Mouse (Mus musculus) liver, embryonic 12.5 days (tissue): ENCODE results near the gene Zfp276. TPM values are rescaled to one million over a fixed set of nuclear protein-coding genes. Genes with fewer than 3 reads are reported as not detected.

Source experiments
- ATAC-seq: fragments of 200-750 bp; cut with Nextera tagmentation; 2 replicates; pipeline ENCODE4 v1.8.0; 2017; ENCODE audit warnings: moderate number of reproducible peaks, mild to moderate bottlenecking, moderate library complexity
- H3K27ac ChIP-seq: fragments of 300-500 bp; sonication (generic); 2 replicates; pipeline ENCODE4 v1.5.1; 2016; ENCODE audit warnings: mild to moderate bottlenecking
- H3K27me3 ChIP-seq: fragments of 300-500 bp; sonication (generic); replicated peaks from 2 replicates; pipeline ENCODE4 v1.6.1; 2016; ENCODE audit warnings: mild to moderate bottlenecking, moderate library complexity
- H3K36me3 ChIP-seq: fragments of 300-500 bp; sonication (generic); 2 replicates; pipeline ENCODE4 v1.6.1; 2016; ENCODE audit warnings: mild to moderate bottlenecking, moderate library complexity
- H3K4me1 ChIP-seq: fragments of 300-500 bp; sonication (generic); 2 replicates; pipeline ENCODE4 v1.6.1; 2016
- H3K4me2 ChIP-seq: fragments of 300-500 bp; sonication (generic); 2 replicates; pipeline ENCODE4 v1.6.1; 2016; ENCODE audit warnings: mild to moderate bottlenecking, moderate library complexity
- H3K4me3 ChIP-seq: fragments of 300-500 bp; sonication (generic); 2 replicates; pipeline ENCODE4 v1.5.1; 2016; ENCODE audit warnings: mild to moderate bottlenecking, moderate library complexity
- H3K9ac ChIP-seq: fragments of 300-500 bp; sonication (generic); 2 replicates; pipeline ENCODE4 v1.6.1; 2016; ENCODE audit warnings: mild to moderate bottlenecking, moderate library complexity
- H3K9me3 ChIP-seq: fragments of 300-500 bp; sonication (generic); replicated peaks from 2 replicates; pipeline ENCODE4 v1.6.1; 2016; ENCODE audit warnings: mild to moderate bottlenecking, moderate library complexity
- WGBS: fragments of 180-500 bp; shearing (Covaris S2); methylation state at CpG from one replicate; pipeline ENCODE4 v1.1.7; 2016; ENCODE audit not compliant: insufficient replicate concordance; 5-methylcytosine and 5-hydroxymethylcytosine counted together
- polyA plus RNA-seq: library from polyadenylated mRNA; unstranded; fragments of >200 nt; fragmentation: Nextera tagmentation; extraction: Ambion mirVana; gene quantifications from 2 replicates; pipeline ENCODE4 v1.2.1, GENCODE M21; 2016

The Zfp276 gene
- polyA plus RNA-seq, 1 experiment from 2014 or later, result 11.8 TPM

DNA sequence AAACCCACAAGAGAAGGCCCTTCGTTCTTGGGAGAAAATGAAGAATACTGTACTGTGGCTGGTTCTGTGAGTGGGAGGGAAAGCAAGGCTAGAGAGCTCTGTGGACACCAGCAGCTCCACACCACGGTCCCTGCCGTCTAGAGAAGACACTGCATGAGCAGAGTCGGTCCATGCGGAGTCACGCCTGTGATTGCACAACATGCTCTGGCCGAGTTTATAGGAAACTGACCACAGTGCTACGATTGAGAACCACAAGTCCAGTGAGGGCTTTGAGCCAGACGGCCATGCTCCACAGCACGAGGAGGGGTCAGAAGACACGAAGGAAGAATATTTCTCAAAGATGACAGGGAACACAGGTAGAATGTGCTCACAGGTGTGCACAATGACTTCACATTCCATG lies 44.3 kb downstream of the Zfp276 start:
- no peaks in the 10 kb centered on the region for H3K9me3 ChIP-seq
- H3K27me3 ChIP-seq, result no peaks in the 10 kb centered on the region
- no peaks in the 10 kb centered on the region for H3K4me1 ChIP-seq
- no peak overlapping the region for H3K4me2 ChIP-seq
- 75% methylated on average over 11 of the region's 11 CpGs for WGBS
- no peak overlapping the region for H3K4me3 ChIP-seq
- H3K36me3 ChIP-seq, result peaks cover 79% of the 10 kb centered on the region
- no peak overlapping the region for H3K27ac ChIP-seq
- H3K9ac ChIP-seq, result no peak overlapping the region
- no peak for ATAC-seq

DNA sequence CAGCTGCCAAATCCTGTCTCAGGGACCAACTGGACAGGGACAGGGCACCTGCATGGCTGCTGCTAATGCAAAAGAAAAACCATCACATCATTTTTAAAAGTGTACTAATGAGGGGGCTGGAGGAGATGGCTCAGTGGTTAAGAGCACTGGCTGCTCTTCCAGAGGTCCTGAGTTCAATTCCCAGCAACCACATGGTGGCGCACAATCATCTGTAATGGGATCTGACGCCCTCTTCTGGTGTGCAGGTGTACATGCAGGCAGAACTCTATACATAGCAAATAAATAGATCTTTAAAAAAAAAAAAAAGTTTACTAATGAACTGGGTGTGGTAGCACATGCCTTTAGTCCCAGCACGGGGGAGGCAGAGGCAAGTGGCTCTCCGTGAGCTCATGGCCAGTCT lies 54.7 kb downstream of the Zfp276 start:
- no peaks in the 10 kb centered on the region for H3K27me3 ChIP-seq
- H3K36me3 ChIP-seq, result peaks cover 89% of the 10 kb centered on the region
- no peak overlapping the region for H3K9ac ChIP-seq
- no peak overlapping the region for H3K27ac ChIP-seq
- no peaks in the 10 kb centered on the region for H3K9me3 ChIP-seq
- no peaks in the 10 kb centered on the region for H3K4me1 ChIP-seq
- no peak overlapping the region for H3K4me2 ChIP-seq
- no peak overlapping the region for H3K4me3 ChIP-seq
- no peak for ATAC-seq
- WGBS, result 64% methylated on average over 4 of the region's 4 CpGs

DNA sequence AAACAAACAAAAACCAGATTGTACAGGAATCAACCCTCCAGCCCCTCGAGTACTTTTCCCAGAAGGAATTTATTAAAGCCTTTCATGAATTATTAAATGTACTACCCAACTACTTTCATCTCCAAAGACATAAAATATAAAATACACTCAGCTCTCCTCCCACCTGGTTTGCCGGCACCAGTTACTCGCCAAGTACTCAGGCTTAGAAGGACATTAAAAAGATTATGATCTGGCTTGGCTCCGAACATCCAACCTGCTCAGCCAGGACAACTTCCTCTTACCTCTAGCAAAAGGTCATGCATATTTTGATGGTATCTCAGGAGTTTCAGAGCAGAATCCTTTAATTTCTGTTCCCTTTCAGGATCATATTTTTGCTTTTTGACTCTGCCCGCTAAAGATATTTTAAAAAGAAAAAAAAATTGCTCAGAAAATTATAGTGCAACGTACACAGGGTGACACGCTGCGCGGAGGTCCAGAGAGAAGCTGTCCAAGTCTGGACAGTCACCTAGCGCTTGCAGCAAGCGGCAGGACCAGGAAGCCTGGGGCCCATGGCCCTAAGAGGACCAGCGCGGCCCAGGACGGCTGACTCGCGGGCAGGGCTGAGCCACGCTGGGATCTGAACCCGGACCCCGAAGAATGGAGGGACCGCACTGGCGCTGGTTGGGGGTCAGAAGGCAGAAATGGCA lies 63.9 kb downstream of the Zfp276 start:
- Histone ChIP-seq H3K4me3 (peak overlapping the region; percentile 78), H3K4me1 (peaks cover 24% of the 10 kb centered on the region), H3K9ac (peak overlapping the region; percentile 84), H3K27me3 (peaks cover 7% of the 10 kb centered on the region), H3K27ac (peak overlapping the region; percentile 77), H3K9me3 (no peaks in the 10 kb centered on the region), H3K36me3 (peaks cover 21% of the 10 kb centered on the region), H3K4me2 (peak overlapping the region; percentile 83)
- WGBS, result 3% methylated on average over 21 of the region's 21 CpGs
- ATAC-seq, result peak; percentile 87

DNA sequence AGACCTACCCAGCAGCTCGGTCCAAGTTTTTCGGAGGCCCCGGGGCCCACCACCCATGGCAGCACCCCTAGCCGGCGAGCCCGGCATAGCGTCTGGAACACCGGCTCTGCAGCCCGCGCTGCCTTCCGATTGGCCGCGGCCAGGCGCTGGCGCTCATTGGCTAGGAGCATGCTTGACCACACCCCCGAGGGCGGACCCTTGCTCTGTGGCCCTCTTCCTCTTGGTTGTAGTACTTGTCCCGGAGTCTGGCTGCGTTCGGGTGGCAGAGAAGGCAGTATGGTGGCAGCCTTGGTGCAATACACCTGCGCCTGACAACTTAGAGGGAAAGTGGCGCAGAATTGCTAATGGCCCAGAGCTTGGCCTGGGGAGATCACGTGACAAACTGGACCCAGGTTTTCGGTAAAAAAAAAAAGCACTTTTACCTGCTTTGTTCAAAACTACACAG lies 64.5 kb downstream of the Zfp276 start, which contains the start of gene Fanca:
Gene Fanca (minus strand): TSS at position 110 of the 445 bp plus-strand sequence.
- Histone ChIP-seq H3K36me3 (peaks cover 15% of the 10 kb centered on the region), H3K9ac (peak within 1 kb of the TSS; percentile 84), H3K4me2 (peak within 1 kb of the TSS; percentile 83), H3K27ac (peak within 1 kb of the TSS; percentile 77), H3K4me3 (peak within 1 kb of the TSS; percentile 78), H3K9me3 (no peaks in the 10 kb centered on the region), H3K27me3 (peaks cover 11% of the 10 kb centered on the region), H3K4me1 (peaks cover 24% of the 10 kb centered on the region)
- whole genome bisulfite sequencing, result under 1% methylated on average over 24 of the region's 24 CpGs
- ATAC-seq, result peak; percentile 99

Other genes with a start within 250 kb of the Zfp276 start
- 43.9 and 44.0 TPM in 2 replicates for gene Ankrd11, start 211.9 kb upstream of the Zfp276 start, polyA plus RNA-seq
- 40.0 TPM in 2 replicates for gene Spg7, start 191.3 kb upstream of the Zfp276 start, polyA plus RNA-seq
- gene Rpl13, start 151.8 kb upstream of the Zfp276 start, polyA plus RNA-seq, result 1,452 and 1,476 TPM in 2 replicates
- 2.8 and 2.9 TPM in 2 replicates for gene Cpne7, start 136.8 kb upstream of the Zfp276 start, polyA plus RNA-seq
- gene Sult5a1, start 95.9 kb upstream of the Zfp276 start, polyA plus RNA-seq, result 1.7 and 2.1 TPM in 2 replicates
- 0.20 and 0.33 TPM in 2 replicates for gene Dpep1, start 68.0 kb upstream of the Zfp276 start, polyA plus RNA-seq
- 80.1 and 80.8 TPM in 2 replicates for gene Chmp1a, start 41.4 kb upstream of the Zfp276 start, polyA plus RNA-seq
- gene Spata33, start 41.4 kb upstream of the Zfp276 start, polyA plus RNA-seq, result 0.44 and 1.4 TPM in 2 replicates
- gene Cdk10, start 29.4 kb upstream of the Zfp276 start, polyA plus RNA-seq, result 14.7 and 16.2 TPM in 2 replicates
- 1.4 and 1.8 TPM in 2 replicates for gene Spata2l, start 18.0 kb upstream of the Zfp276 start, polyA plus RNA-seq
- 5.8 and 7.6 TPM in 2 replicates for gene Vps9d1, start 153 bp downstream of the Zfp276 start, polyA plus RNA-seq
- gene Fanca, start 64.4 kb downstream of the Zfp276 start, polyA plus RNA-seq, result 27.4 and 32.2 TPM in 2 replicates
- 4.6 TPM in 2 replicates for gene Spire2, start 78.5 kb downstream of the Zfp276 start, polyA plus RNA-seq
- gene Tcf25, start 119.6 kb downstream of the Zfp276 start, polyA plus RNA-seq, result 79.2 and 94.3 TPM in 2 replicates
- not detected in 2 replicates for gene Mc1r, start 152.9 kb downstream of the Zfp276 start, polyA plus RNA-seq
- gene Tubb3, start 157.2 kb downstream of the Zfp276 start, polyA plus RNA-seq, result 0.41 and 0.76 TPM in 2 replicates
- 17.2 and 18.4 TPM in 2 replicates for gene Def8, start 169.3 kb downstream of the Zfp276 start, polyA plus RNA-seq
- gene Afg3l1, start 223.7 kb downstream of the Zfp276 start, polyA plus RNA-seq, result 38.0 and 38.4 TPM in 2 replicates